Mouse (Mus musculus) liver, embryonic 13.5 days (tissue): ENCODE data around the gene Plac8. TPM values are rescaled to one million over a fixed set of nuclear protein-coding genes. Genes with fewer than 3 reads are reported as not detected.

ENCODE experiments used
- ATAC-seq: fragments of 200-750 bp; cut with Nextera tagmentation; 2 replicates; pipeline ENCODE4 v1.8.0; 2017; ENCODE audit warnings: low read depth, mild to moderate bottlenecking, moderate number of reproducible peaks, moderate library complexity
- DNase-seq: peaks from one replicate; pipeline ENCODE4 v3.0.0; 2022
- H3K27ac ChIP-seq: fragments of 300-500 bp; sonication (generic); 2 replicates; pipeline ENCODE4 v1.5.1; 2015; ENCODE audit warnings: moderate library complexity, mild to moderate bottlenecking, inconsistent platforms
- H3K27me3 ChIP-seq: fragments of 300-500 bp; sonication (generic); 2 replicates; pipeline ENCODE4 v1.6.1; 2015; ENCODE audit warnings: mild to moderate bottlenecking, inconsistent platforms
- H3K36me3 ChIP-seq: fragments of 300-500 bp; sonication (generic); 2 replicates; pipeline ENCODE4 v1.6.1; 2015; ENCODE audit warnings: mild to moderate bottlenecking, inconsistent platforms
- H3K4me1 ChIP-seq: fragments of 300-500 bp; sonication (generic); replicated peaks from 2 replicates; pipeline ENCODE4 v1.6.1; 2015; ENCODE audit warnings: inconsistent platforms
- H3K4me2 ChIP-seq: fragments of 300-500 bp; sonication (generic); 2 replicates; pipeline ENCODE4 v1.6.1; 2015; ENCODE audit warnings: inconsistent platforms, mild to moderate bottlenecking, moderate library complexity
- H3K4me3 ChIP-seq: fragments of 300-500 bp; sonication (generic); replicated peaks from 2 replicates; pipeline ENCODE4 v1.5.1; 2015; ENCODE audit warnings: mild to moderate bottlenecking, inconsistent platforms
- H3K9ac ChIP-seq: fragments of 300-500 bp; sonication (generic); 2 replicates; pipeline ENCODE4 v1.6.1; 2015; ENCODE audit warnings: mild to moderate bottlenecking, inconsistent platforms
- H3K9me3 ChIP-seq: fragments of 300-500 bp; sonication (generic); replicated peaks from 2 replicates; pipeline ENCODE4 v1.6.1; 2016; ENCODE audit warnings: inconsistent platforms
- WGBS: fragments of 180-500 bp; shearing (Covaris S2); methylation state at CpG from one replicate; pipeline ENCODE4 v1.1.7; 2015; ENCODE audit not compliant: insufficient replicate concordance; 5-methylcytosine and 5-hydroxymethylcytosine counted together
- polyA plus RNA-seq: library from polyadenylated mRNA; unstranded; fragments of >200 nt; fragmentation: Nextera tagmentation; extraction: Ambion mirVana; gene quantifications from 2 replicates; pipeline ENCODE4 v1.2.1, GENCODE M21; 2015

Plac8 gene
- polyA plus RNA-seq, 1 experiment from 2014 or later: 58.7 TPM

DNA sequence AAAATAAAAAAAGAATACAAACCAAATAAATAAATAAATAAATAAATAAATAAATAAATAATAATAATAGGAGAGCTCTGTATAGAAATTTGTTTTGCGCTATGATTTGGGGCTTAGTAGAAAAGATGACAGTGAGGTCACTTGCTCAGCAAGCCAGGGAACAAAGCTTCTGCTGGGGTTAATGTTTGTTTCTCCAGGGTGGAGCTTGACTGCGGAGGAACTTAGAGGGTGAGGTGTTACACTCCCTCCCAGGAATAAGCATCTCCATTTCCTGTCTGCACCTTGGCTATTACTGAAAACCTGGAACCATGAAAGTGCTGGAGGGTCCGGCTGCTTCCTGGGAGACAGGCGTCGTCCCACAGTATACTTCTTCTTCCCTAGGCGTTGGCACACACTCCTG is 24.0 kb upstream of the Plac8 start:
- WGBS: 80% methylated on average over 6 of the region's 6 CpGs
- H3K4me3 ChIP-seq: no peak overlapping the region
- H3K9ac ChIP-seq: no peak overlapping the region
- no peaks in the 10 kb centered on the region for H3K27me3 ChIP-seq
- no peaks in the 10 kb centered on the region for H3K36me3 ChIP-seq
- peaks cover 19% of the 10 kb centered on the region for H3K4me1 ChIP-seq
- H3K4me2 ChIP-seq: no peak overlapping the region
- no peaks in the 10 kb centered on the region for H3K9me3 ChIP-seq
- ATAC-seq (no peak), DNase-seq (no peak)
- H3K27ac ChIP-seq: no peak overlapping the region

- H3K9me3 ChIP-seq: no peaks in the 10 kb centered on the region
- H3K27me3 ChIP-seq: no peaks in the 10 kb centered on the region
- peaks cover 14% of the 10 kb centered on the region for H3K4me1 ChIP-seq
- WGBS: 80% methylated on average over 13 of the region's 13 CpGs
- DNase-seq: no peak
- no peak overlapping the region for H3K4me2 ChIP-seq
- no peak overlapping the region for H3K27ac ChIP-seq
- no peak overlapping the region for H3K4me3 ChIP-seq
- H3K36me3 ChIP-seq: no peaks in the 10 kb centered on the region
- ATAC-seq: no peak
- H3K9ac ChIP-seq: no peak overlapping the region
Observed at GRCm38 (mm10) chr5:100594803-100595467, 22.9 kb upstream of the Plac8 start.

DNA sequence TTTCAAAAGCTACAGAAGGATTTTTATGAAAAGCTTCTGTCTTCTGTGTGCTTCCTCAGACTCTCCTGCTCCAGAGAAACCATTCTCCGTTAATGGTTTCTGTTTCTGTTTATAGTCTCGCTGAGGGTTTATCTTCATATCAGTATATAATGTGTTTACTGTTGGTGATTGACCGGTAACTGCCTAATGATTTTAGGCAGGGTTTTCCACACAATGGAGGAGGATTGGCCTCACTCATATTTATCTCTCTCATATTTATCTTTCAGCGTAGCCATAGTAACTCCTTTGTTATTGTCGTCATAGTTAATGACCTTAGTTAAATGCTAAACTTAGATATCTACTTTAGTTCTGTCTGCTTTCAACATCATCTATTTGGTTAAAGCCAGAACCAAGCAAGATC is 18.5 kb upstream of the Plac8 start:
- 58% methylated on average over 5 of the region's 5 CpGs for WGBS
- H3K9ac ChIP-seq: no peak overlapping the region
- no peak overlapping the region for H3K27ac ChIP-seq
- ATAC-seq (no peak), DNase-seq (no peak)
- H3K9me3 ChIP-seq: no peaks in the 10 kb centered on the region
- no peaks in the 10 kb centered on the region for H3K27me3 ChIP-seq
- H3K4me3 ChIP-seq: no peak overlapping the region
- H3K36me3 ChIP-seq: no peaks in the 10 kb centered on the region
- H3K4me2 ChIP-seq: no peak overlapping the region
- no peaks in the 10 kb centered on the region for H3K4me1 ChIP-seq

DNA sequence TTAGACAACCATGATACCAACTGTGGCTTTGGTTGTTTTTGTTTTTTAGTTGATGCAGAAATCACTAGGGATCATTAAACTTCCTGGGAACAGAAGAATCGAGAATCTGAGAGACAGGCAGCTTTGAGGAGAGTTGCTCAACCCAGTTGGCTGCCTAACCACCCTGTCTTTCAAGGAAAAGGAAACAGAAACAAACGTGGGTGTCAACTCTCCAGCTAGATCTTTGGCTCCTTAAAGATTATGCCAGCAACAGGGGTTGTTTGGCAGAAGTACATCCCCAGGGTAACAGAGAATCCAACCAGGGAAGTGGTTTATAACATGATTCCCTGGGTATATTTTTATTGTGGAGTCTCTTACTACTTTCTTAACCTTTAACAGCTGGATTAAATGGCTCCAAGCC is 15.6 kb upstream of the Plac8 start:
- Histone ChIP-seq H3K4me1 (peaks cover 2% of the 10 kb centered on the region; the same call in 1 of the 2 replicates), H3K9ac (no peak overlapping the region), H3K9me3 (no peaks in the 10 kb centered on the region), H3K4me3 (no peak overlapping the region), H3K27ac (no peak overlapping the region), H3K4me2 (no peak overlapping the region), H3K36me3 (no peaks in the 10 kb centered on the region), H3K27me3 (no peaks in the 10 kb centered on the region)
- ATAC-seq (no peak), DNase-seq (no peak)
- WGBS: 15% methylated on average over 2 of the region's 2 CpGs

GRCm38 (mm10) chr5:100587136-100587535 is 15.1 kb upstream of the Plac8 start:
- DNase-seq (no peak), ATAC-seq (no peak)
- Histone ChIP-seq H3K27me3 (no peaks in the 10 kb centered on the region), H3K4me2 (no peak overlapping the region), H3K27ac (no peak overlapping the region), H3K4me3 (no peak overlapping the region), H3K36me3 (no peaks in the 10 kb centered on the region), H3K9ac (no peak overlapping the region), H3K9me3 (no peaks in the 10 kb centered on the region), H3K4me1 (peaks cover 5% of the 10 kb centered on the region; the same call in 1 of the 2 replicates)
- 74% methylated on average over 7 of the region's 7 CpGs for WGBS

DNA sequence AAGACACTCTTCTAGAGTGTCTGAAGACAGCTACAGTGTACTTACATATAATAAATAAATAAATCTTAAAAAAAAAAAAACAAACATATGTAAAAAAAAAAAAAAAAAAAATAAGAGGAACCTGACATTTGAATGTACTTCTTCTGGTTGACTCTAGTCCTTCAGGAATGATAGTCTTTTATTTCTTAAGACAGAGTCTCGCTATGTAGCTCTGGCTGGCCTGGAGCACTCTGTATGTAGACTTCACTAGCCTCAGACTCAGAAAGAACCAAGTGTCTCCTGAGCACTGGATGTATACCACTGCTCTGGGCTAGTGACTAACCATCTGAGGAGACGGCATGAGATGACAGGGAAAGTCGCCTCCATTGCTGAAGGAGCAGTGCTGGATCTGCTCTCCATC is 13.6 kb upstream of the Plac8 start:
- ATAC-seq (no peak), DNase-seq (no peak)
- Histone ChIP-seq H3K4me1 (peaks cover 10% of the 10 kb centered on the region; the same call in 1 of the 2 replicates), H3K9ac (no peak overlapping the region), H3K9me3 (no peaks in the 10 kb centered on the region), H3K4me2 (no peak overlapping the region), H3K36me3 (no peaks in the 10 kb centered on the region), H3K27ac (no peak overlapping the region), H3K27me3 (no peaks in the 10 kb centered on the region), H3K4me3 (no peak overlapping the region)
- 52% methylated on average over 3 of the region's 3 CpGs for WGBS

- Histone ChIP-seq H3K9me3 (no peaks in the 10 kb centered on the region), H3K36me3 (no peaks in the 10 kb centered on the region), H3K4me1 (peaks cover 10% of the 10 kb centered on the region; the same call in 1 of the 2 replicates), H3K4me3 (no peak overlapping the region), H3K27me3 (no peaks in the 10 kb centered on the region), H3K27ac (no peak overlapping the region), H3K9ac (no peak overlapping the region), H3K4me2 (no peak overlapping the region)
- no peak for DNase-seq
- ATAC-seq: no peak
- WGBS: 45% methylated on average over 8 of the region's 8 CpGs
Observed at GRCm38 (mm10) chr5:100585206-100585644, 13.2 kb upstream of the Plac8 start.

DNA sequence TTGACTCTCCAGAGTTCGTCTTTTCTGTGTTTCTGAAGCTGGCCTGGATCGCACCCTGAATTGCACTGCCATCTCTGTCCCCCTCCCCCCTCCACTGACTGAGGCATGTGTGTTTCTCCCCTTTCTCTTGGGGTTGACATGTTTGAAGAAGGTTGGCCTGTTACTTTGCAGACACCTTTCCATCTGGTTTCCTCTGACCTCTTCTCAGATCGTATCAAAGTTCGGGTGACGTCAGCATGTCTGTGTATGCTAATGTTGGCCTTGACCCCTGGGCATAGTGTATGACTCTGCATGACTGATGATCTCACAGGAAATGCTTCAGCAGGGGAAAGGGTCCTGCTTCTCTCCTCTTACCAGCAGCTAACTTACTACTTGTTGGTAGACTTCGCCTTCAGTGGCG is 11.0 kb upstream of the Plac8 start:
- Histone ChIP-seq H3K36me3 (no peaks in the 10 kb centered on the region), H3K9ac (no peak overlapping the region), H3K4me3 (no peak overlapping the region), H3K4me2 (no peak overlapping the region), H3K27ac (no peak overlapping the region), H3K27me3 (no peaks in the 10 kb centered on the region), H3K4me1 (peaks cover 10% of the 10 kb centered on the region; the same call in 1 of the 2 replicates), H3K9me3 (no peaks in the 10 kb centered on the region)
- DNase-seq (no peak), ATAC-seq (no peak)
- 71% methylated on average over 7 of the region's 7 CpGs for whole genome bisulfite sequencing

GRCm38 (mm10) chr5:100582435-100582826 is 10.4 kb upstream of the Plac8 start:
- no peak for ATAC-seq
- H3K4me1 ChIP-seq: peaks cover 10% of the 10 kb centered on the region; the same call in 1 of the 2 replicates

GRCm38 (mm10) chr5:100581622-100582434 is 9.8 kb upstream of the Plac8 start:
- no peak for DNase-seq
- H3K27me3 ChIP-seq: no peaks in the 10 kb centered on the region
- ATAC-seq: no peak
- no peaks in the 10 kb centered on the region for H3K36me3 ChIP-seq
- no peaks in the 10 kb centered on the region for H3K9me3 ChIP-seq
- peaks cover 10% of the 10 kb centered on the region; the same call in 1 of the 2 replicates for H3K4me1 ChIP-seq
- WGBS: 46% methylated on average over 11 of the region's 11 CpGs
- no peak overlapping the region for H3K9ac ChIP-seq
- no peak overlapping the region for H3K4me3 ChIP-seq
- no peak overlapping the region for H3K4me2 ChIP-seq
- no peak overlapping the region for H3K27ac ChIP-seq

More at GRCm38 (mm10) chr5:100582435-100582826, 10.4 kb upstream of the Plac8 start:
- Histone ChIP-seq H3K4me3 (no peak overlapping the region), H3K4me2 (no peak overlapping the region), H3K9ac (no peak overlapping the region), H3K9me3 (no peaks in the 10 kb centered on the region), H3K27me3 (no peaks in the 10 kb centered on the region), H3K27ac (no peak overlapping the region), H3K36me3 (no peaks in the 10 kb centered on the region)
- 50% methylated on average over 5 of the region's 5 CpGs for WGBS
- no peak for DNase-seq

DNA sequence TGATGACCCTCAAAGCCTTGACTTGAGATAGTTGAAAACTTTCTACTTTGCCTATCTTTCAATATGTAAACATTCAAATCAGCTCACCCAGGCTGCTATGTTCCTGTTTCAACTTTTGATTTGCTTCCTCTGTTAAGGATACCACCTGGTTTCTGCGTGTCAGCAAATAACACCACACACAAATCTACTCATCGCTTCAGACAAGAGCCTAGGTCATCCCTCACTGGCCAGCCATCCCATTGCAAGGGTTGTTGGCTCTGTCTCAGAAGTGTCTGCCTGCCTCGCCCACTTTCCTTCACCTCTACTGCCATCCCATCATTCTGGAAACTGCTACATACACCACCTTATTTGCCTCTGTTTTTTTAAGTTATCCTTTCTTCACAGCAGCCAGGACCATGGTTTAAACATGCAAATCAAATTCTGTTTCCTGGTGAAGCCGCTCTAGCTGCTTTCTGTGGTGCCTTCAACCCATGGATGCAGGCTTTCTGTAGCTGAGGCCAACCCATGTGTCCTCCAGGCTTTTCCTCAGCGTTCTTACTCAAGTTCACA is 6.9 kb upstream of the Plac8 start:
- Histone ChIP-seq H3K36me3 (no peaks in the 10 kb centered on the region), H3K4me2 (no peak overlapping the region), H3K27me3 (no peaks in the 10 kb centered on the region), H3K4me1 (peaks cover 10% of the 10 kb centered on the region; the same call in 1 of the 2 replicates), H3K27ac (no peak overlapping the region), H3K9me3 (no peaks in the 10 kb centered on the region), H3K4me3 (no peak overlapping the region), H3K9ac (no peak overlapping the region)
- 67% methylated on average over 5 of the region's 5 CpGs for WGBS
- no peak for ATAC-seq
- DNase-seq: no peak
